Mouse (Mus musculus) olfactory bulb, adult 2 months (tissue): ENCODE data around the gene Thap11. TPM values are rescaled to one million over a fixed set of nuclear protein-coding genes. Genes with fewer than 3 reads are reported as not detected.
A peak's percentile ranks its signal among the peaks of the same experiment; 100 is the strongest.

Source experiments
- H3K27ac ChIP-seq: fragments of 200-500 bp; 2 replicates; pipeline ENCODE4 v1.5.1; 2012; ENCODE audit warnings: low read depth, low read length; ENCODE audit not compliant: insufficient read depth
- H3K4me1 ChIP-seq: fragments of 200-500 bp; 2 replicates; pipeline ENCODE4 v1.6.1; 2012; ENCODE audit warnings: low read length; ENCODE audit not compliant: control insufficient read depth, insufficient read depth
- H3K4me3 ChIP-seq: fragments of 200-500 bp; 2 replicates; pipeline ENCODE4 v1.5.1; 2012; ENCODE audit warnings: mild to moderate bottlenecking, low read depth, low read length, moderate library complexity; ENCODE audit not compliant: insufficient read depth
- CTCF ChIP-seq: fragments of 200-500 bp; IDR thresholded peaks from 2 replicates; pipeline ENCODE4 v1.5.1; 2012; ENCODE audit warnings: low read depth, mild to moderate bottlenecking, low read length, moderate library complexity; ENCODE audit not compliant: insufficient read depth
- POLR2A ChIP-seq: fragments of 200-500 bp; IDR thresholded peaks from 2 replicates; pipeline ENCODE4 v1.6.1; 2012; ENCODE audit warnings: mild to moderate bottlenecking, low read depth, low read length, moderate library complexity; ENCODE audit not compliant: insufficient read depth
- WGBS: fragments of 180-500 bp; shearing (Covaris S2); methylation state at CpG from one replicate; pipeline ENCODE4 v1.1.7; 2018; 5-methylcytosine and 5-hydroxymethylcytosine counted together
- polyA plus RNA-seq: library from polyadenylated mRNA; stranded (reverse); fragments of >200 nt; gene quantifications from 2 replicates; pipeline ENCODE4 v1.2.4, GENCODE M21; 2012; ENCODE audit warnings: low replicate concordance; ENCODE audit not compliant: missing spikeins, insufficient read depth, insufficient read length

Gene Thap11
- polyA plus RNA-seq: not detected in 2 replicates

DNA sequence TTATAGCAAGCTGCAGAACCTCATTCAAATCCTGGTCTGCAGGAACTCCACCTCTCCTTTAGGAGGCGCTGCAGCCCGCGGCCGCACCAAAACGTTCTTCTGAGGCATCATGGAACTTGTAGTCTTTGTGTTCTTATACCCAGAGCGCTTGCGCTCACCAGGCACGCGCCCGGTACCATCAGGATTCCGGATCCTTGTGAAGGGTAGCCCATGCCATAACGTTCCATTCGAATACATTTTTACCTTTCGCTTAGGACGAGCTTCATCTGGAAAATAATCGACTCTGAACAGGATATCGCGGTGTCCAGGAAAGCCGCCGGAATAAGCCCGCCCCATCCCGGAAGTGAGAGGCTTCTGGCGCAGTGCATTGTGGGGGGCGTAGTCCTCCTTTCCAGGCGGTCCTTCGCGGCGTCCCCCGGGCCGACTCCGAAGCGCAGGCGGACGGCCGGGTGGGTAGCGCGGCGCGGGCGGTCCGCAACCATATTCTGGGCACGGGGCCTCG is at the start of gene Thap11:
Gene Thap11, plus strand, starts transcription at position 418 of the 502 bp plus-strand sequence.
- Histone ChIP-seq H3K4me1 (peaks cover 6% of the 10 kb centered on the region), H3K27ac (peak within 1 kb of the TSS; percentile 98), H3K4me3 (peak within 1 kb of the TSS; percentile 67)
- TF ChIP-seq POLR2A (0 out of 2 replicates have a peak, but pooled peaks have one; percentile 20), CTCF (peak; percentile 58; the same call in 1 of the 2 replicates)
- WGBS: under 1% methylated on average over 43 of the region's 43 CpGs

DNA sequence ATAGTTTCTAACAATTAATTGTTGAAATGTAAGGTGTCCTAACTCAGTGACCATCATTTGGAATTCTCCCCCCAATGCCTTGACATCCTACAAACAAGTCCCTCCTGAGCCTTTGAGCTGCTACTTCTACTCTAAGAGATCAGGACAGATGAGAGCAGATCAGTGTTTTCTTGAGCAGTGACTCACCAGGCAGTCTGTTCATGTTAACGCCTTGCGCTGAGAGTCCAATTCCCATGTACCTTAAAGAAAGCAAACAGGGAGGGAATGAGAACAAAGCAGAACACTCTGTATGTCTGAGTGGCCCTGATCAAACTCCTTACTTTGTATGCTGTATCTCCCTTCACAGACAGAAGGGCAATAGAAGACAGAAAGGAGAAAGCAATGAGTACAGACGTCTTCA is 49.6 kb upstream of the Thap11 start:
- 50% methylated on average over 3 of the region's 3 CpGs for WGBS
- peaks cover 2% of the 10 kb centered on the region; the same call in 1 of the 2 replicates for H3K4me1 ChIP-seq
- TF ChIP-seq CTCF (no peak), POLR2A (no peak)
- no peak overlapping the region for H3K4me3 ChIP-seq
- H3K27ac ChIP-seq: no peak overlapping the region

DNA sequence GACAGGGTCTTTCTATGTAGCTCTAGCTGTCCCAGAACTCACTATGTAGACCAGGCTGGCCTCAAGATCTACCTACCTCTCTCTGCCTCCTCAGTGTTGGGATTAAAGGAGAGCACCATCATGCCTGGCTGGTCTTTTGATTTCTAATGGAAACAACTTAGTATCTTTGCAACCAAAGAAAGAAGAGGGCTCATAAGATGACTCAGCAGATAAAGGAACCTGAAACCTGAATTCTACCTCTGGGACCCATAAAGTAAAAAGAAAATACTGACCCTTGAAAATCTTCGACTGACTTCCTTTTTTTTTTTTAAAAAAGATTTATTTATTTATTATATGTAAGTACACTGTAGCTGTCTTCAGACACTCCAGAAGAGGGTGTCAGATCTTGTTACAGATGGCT is 49.0 kb upstream of the Thap11 start:
- TF ChIP-seq CTCF (no peak), POLR2A (no peak)
- 74% methylated on average over 1 of the region's 1 CpGs for WGBS
- Histone ChIP-seq H3K4me1 (peaks cover 3% of the 10 kb centered on the region), H3K27ac (no peak overlapping the region), H3K4me3 (no peak overlapping the region)

DNA sequence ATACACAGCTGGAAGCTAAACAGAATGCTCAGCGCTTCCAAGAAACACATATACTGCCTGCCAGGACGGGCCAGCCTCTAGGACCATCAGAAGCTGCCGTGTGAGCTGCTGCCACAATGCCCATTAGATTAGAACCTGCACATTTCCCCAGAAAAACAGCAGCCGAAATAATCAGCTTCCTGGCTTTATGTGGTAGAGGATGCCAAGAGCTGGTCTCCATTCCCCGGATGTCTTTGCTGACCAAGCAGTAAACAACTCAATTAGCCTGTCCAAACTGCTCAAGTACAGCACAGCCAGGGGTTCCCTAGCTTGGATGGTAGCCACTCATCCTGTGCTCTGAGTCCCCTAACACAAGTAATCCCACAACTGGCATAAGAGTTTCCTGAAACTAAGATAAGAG is 47.2 kb upstream of the Thap11 start:
- WGBS: 33% methylated on average over 5 of the region's 5 CpGs
- H3K27ac ChIP-seq: no peak overlapping the region
- TF ChIP-seq CTCF (no peak), POLR2A (no peak)
- no peak overlapping the region for H3K4me3 ChIP-seq
- peaks cover 5% of the 10 kb centered on the region for H3K4me1 ChIP-seq

DNA sequence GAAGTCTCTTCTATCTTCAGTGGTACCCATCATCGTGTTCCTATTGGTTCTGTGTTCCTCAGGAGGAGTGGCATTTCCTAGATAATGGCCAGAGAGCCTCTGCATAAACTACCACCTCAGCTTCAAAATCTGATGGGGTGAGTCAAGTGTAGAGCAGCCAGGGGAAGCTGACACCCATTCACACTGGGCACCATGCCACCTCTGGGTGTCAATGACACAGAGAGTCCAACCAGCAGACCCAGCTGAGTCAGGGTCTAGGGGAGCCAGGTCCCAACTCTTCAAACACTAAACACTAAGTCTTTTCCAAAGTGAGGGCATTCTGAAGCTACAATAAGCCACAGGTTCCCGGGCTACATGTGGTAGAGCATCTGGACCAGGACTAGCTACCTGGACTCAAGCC is 46.5 kb upstream of the Thap11 start:
- Histone ChIP-seq H3K4me3 (no peak overlapping the region), H3K4me1 (peaks cover 5% of the 10 kb centered on the region), H3K27ac (no peak overlapping the region)
- TF ChIP-seq POLR2A (no peak), CTCF (no peak)
- 91% methylated on average over 2 of the region's 2 CpGs for WGBS

DNA sequence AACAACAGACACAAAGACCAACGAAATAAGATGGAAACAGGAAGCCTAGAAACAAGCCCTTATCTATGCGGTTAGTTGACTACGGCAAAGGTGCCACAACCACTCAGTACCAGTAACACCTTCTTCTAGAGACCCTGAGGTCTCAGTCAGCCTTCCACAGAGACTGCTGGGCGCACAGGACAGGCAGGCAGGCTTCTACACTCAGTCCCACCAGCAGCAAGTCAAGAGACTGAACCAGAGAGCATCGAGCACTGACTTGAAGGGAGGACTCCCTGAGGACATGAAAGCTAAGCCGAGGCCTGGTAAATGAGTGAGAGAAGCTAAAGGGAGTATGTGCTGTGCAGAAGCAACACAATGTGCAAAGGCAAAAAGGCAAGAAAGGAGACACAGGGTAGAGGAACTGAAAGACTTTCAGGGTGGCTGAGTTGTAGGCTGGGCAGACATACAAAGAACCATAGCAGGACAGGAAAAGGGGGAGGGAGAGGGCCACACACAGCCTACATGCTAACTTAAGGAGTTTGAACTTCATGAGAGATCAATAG is 44.6 kb upstream of the Thap11 start:
- TF ChIP-seq POLR2A (no peak), CTCF (no peak)
- H3K27ac ChIP-seq: no peak overlapping the region
- peaks cover 5% of the 10 kb centered on the region for H3K4me1 ChIP-seq
- H3K4me3 ChIP-seq: no peak overlapping the region
- 88% methylated on average over 6 of the region's 6 CpGs for WGBS

DNA sequence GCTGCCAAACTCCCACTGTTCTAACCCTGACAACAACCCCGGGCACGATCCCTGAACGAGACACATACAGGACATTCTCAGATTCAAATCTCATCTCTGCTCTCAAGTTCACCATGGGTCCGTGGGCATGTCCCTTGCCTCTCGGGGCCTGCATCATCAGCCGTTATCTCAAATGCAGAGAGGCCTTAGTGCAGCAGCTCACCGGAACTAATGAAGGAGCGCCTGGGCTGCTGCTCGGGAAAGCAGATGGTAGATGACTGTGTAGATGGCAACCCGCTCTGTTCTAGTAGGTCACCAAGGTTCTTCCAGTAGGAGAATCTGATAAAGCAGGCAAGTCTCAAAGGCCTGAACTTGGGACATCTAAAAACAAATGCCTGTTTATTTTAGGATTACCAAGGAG is 43.9 kb upstream of the Thap11 start:
- Histone ChIP-seq H3K4me3 (no peak overlapping the region), H3K4me1 (peaks cover 5% of the 10 kb centered on the region), H3K27ac (no peak overlapping the region)
- TF ChIP-seq POLR2A (no peak), CTCF (no peak)
- WGBS: 82% methylated on average over 10 of the region's 10 CpGs

DNA sequence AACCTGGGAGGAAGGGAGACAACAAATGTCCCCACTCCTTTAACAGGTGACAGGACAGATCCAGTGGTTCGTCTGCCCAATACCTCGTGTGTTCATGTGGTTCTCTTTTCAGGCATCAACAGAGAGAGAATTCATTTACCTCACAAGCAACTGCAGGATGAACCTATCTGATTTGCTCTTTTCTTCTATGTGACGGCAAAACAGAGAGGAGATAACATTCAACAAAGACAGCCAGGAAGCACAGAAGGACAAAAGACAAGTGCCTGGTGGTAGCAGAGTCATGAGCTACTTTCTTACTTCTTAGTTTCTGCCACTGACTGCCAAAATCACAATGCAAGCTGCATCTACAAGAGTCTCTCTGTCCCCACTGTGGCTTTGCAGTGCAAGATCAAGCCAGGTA is 43.4 kb upstream of the Thap11 start:
- Histone ChIP-seq H3K27ac (no peak overlapping the region), H3K4me3 (no peak overlapping the region), H3K4me1 (peaks cover 5% of the 10 kb centered on the region)
- WGBS: 75% methylated on average over 3 of the region's 3 CpGs
- TF ChIP-seq CTCF: no peak
- TF ChIP-seq POLR2A: no peak

DNA sequence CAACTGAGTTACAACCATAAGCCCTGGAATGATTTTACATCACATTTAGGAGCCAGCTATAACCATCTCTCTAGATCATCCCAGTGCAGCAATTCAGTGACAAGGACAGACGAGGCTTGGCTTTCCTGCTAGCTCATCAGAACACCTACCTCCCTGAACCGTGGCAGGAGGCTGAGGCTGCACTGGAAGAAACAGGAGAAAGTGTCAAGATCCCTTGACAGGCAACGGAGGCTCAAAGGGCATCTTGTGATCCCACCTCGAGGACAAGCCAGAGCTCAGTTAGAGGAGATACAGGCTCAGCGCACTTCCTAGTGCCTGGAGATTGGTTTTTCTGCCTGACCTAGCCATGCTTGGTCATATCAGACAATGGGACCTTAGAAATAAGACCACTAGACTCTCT is 42.4 kb upstream of the Thap11 start:
- TF ChIP-seq POLR2A (no peak), CTCF (no peak)
- H3K27ac ChIP-seq: no peak overlapping the region
- no peak overlapping the region for H3K4me3 ChIP-seq
- H3K4me1 ChIP-seq: peaks cover 5% of the 10 kb centered on the region
- 79% methylated on average over 5 of the region's 5 CpGs for WGBS

DNA sequence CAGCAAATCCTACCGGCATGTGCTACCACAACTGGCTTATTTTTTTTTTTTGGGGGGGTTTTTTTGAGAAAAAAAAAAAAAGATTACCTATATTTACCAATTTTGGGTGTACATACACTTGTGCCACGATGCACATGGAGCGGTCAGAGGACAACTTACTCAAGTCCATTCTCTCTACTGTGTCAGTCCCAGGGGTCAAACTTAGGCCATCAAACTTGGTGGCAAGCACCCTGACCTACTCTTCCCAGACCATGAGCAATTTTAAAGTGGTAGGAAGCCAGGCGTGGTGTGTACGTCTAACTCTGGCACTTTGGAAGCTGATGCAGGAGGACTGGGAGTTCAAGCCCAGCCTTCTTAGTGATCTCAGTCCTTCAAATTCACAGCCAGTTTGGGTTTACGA is 41.7 kb upstream of the Thap11 start:
- WGBS: 97% methylated on average over 6 of the region's 6 CpGs
- Histone ChIP-seq H3K4me3 (no peak overlapping the region), H3K4me1 (peaks cover 3% of the 10 kb centered on the region; the same call in 1 of the 2 replicates), H3K27ac (no peak overlapping the region)
- no peak for TF ChIP-seq POLR2A
- TF ChIP-seq CTCF: no peak
